9 mouse cellular contexts compared by ENCODE assay signal in the genomic region with DNA sequence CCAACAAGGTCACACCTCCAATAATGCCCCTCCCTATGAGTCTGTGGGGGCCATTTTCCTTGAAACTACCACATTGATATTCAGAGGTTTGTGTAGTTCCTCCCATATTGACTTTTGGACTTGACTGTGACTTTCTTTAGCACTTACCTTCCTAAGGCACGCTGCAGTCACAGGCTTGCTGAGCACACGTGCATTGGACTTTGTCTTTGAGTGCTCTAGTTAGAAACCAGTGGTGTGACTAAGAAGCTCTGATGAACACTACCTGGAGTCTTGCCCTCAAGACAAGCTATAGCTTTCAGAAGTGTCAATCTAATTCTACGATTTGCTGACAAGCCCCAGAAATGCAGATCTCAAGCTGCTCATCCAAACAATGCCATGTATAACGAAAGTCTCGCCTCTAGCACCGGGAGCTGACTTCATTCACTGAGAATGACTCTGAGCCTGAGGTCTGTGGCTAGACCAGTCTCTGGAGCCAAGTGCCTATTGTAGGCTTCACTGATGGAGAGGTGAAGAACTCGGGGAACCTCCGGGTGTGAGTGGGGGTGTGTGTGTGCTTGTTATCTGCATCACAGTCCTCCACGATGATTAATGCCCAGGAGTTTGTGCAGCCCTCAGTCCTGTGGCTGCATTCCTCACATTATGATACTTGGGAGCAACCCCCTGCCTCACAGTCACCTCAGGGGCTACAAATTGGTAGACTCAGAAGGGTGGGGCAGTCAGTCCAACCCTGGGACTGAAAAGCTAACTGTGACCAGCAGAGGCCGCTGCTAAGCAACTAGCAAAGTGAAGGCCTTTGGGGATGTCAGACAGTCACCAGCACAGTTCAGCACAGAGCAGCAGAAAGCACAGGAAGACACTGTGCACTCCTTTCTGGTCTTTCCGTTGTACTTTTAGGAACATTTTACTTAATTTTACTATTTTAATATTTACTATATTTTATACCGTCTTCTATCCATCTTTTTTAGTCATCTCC. TPM values are rescaled to one million over a fixed set of nuclear protein-coding genes. Genes with fewer than 3 reads are reported as not detected.
DNase-seq lines count a peak whose midpoint lies in the region; ATAC-seq lines count a peak whose summit lies in the region.
"Had no signal": no experiment of that assay in that cellular context is flagged by ENCODE, and none has a peak within 500 bp of the region (broad histone marks: within the 10 kb centered on the region; RNA-seq: fewer than 3 reads in every experiment).

No protein-coding gene starts in this region.

- H3K27ac ChIP-seq in forebrain, embryonic 11.5 days (ENCODE audit: low read depth, low read length): no peak overlapping the region
- H3K27ac ChIP-seq in liver, embryonic 13.5 days: no peak overlapping the region
- H3K27ac ChIP-seq in neural tube, embryonic 12.5 days: no peak overlapping the region
- peak overlapping the region; percentile 47; the same call in 1 of the 2 replicates for H3K27ac ChIP-seq in stomach, embryonic 16.5 days (ENCODE audit: low read length)

- H3K4me2 ChIP-seq in forebrain, embryonic 11.5 days (ENCODE audit: low read depth, low read length, severe bottlenecking): no peak overlapping the region
- H3K4me2 ChIP-seq in liver, embryonic 13.5 days: no peak overlapping the region
- no peak overlapping the region for H3K4me2 ChIP-seq in neural tube, embryonic 12.5 days (replicated peaks)
- no peak overlapping the region for H3K4me2 ChIP-seq in stomach, embryonic 16.5 days (ENCODE audit: low read depth, low read length)

- H3K9me3 ChIP-seq in forebrain, embryonic 11.5 days (ENCODE audit: control insufficient read depth, low read length): no peaks in the 10 kb centered on the region
- H3K9me3 ChIP-seq in liver, embryonic 13.5 days (replicated peaks): no peaks in the 10 kb centered on the region
- H3K9me3 ChIP-seq in neural tube, embryonic 12.5 days: no peaks in the 10 kb centered on the region
- no peaks in the 10 kb centered on the region for H3K9me3 ChIP-seq in stomach, embryonic 16.5 days (replicated peaks; ENCODE audit: control insufficient read depth, low read length)

- H3K9ac ChIP-seq in forebrain, embryonic 11.5 days (ENCODE audit: low read length): no peak overlapping the region
- no peak overlapping the region for H3K9ac ChIP-seq in liver, embryonic 13.5 days
- no peak overlapping the region for H3K9ac ChIP-seq in neural tube, embryonic 12.5 days
- H3K9ac ChIP-seq in stomach, embryonic 16.5 days (ENCODE audit: low read length): no peak overlapping the region

- WGBS in forebrain, embryonic 11.5 days: 73% methylated on average over 12 of the region's 12 CpGs
- WGBS in liver, embryonic 13.5 days (ENCODE audit: insufficient replicate concordance): 64% methylated on average over 12 of the region's 12 CpGs
- WGBS in neural tube, embryonic 12.5 days: 77% methylated on average over 12 of the region's 12 CpGs
- WGBS in stomach, embryonic 16.5 days: 69% methylated on average over 12 of the region's 12 CpGs

- peak; percentile 43 to 69 for DNase-seq in CD8-positive naive resting alpha-beta T cell, adult 2 months (ENCODE audit: low read depth in 2 of 2, low spot score in 2 of 2)
- peak; percentile 31 for DNase-seq in c-Kit-positive CD71-negative TER-119-negative erythroid progenitor cells, embryonic 14.5 days (ENCODE audit: low read depth)
- DNase-seq in forebrain, embryonic 11.5 days (ENCODE audit: low spot score): peak; percentile 79
- peak; percentile 84 to 87 for DNase-seq in heart, postnatal 10 days
- peak; percentile 86 to 91 for DNase-seq in kidney, postnatal 36 days
- DNase-seq in liver, embryonic 13.5 days: peak; percentile 18

- peaks cover 3% of the 10 kb centered on the region; the same call in 1 of the 2 replicates for H3K4me1 ChIP-seq in forebrain, embryonic 11.5 days (replicated peaks; ENCODE audit: control insufficient read depth, insufficient read depth, low read length)
- no peaks in the 10 kb centered on the region for H3K4me1 ChIP-seq in liver, embryonic 13.5 days (replicated peaks)
- no peaks in the 10 kb centered on the region for H3K4me1 ChIP-seq in neural tube, embryonic 12.5 days
- no peaks in the 10 kb centered on the region; the same call in 1 of the 2 replicates for H3K4me1 ChIP-seq in stomach, embryonic 16.5 days (ENCODE audit: control insufficient read depth, insufficient read depth, low read length)

- H3K4me3 ChIP-seq in forebrain, embryonic 11.5 days (ENCODE audit: low read depth, low read length): no peak overlapping the region
- no peak overlapping the region for H3K4me3 ChIP-seq in liver, embryonic 13.5 days (replicated peaks)
- no peak overlapping the region for H3K4me3 ChIP-seq in neural tube, embryonic 12.5 days
- H3K4me3 ChIP-seq in stomach, embryonic 16.5 days (replicated peaks; ENCODE audit: low read length): no peak overlapping the region
- H3K4me3 ChIP-seq: erythroblast, embryonic 14.5 days had no signal

- ATAC-seq in forebrain, embryonic 11.5 days (replicated peaks; ENCODE audit: low FRiP score): peak; percentile 87
- ATAC-seq in liver, embryonic 13.5 days (ENCODE audit: low read depth): peak; percentile 76
- peak; percentile 77 for ATAC-seq in neural tube, embryonic 12.5 days (ENCODE audit: low FRiP score, low read depth)
- ATAC-seq in stomach, embryonic 16.5 days (ENCODE audit: insufficient read depth, low FRiP score): peak; percentile 86; the same call in 1 of the 2 replicates

- H3K36me3 ChIP-seq in forebrain, embryonic 11.5 days (ENCODE audit: control insufficient read depth, insufficient read depth, low read length): no peaks in the 10 kb centered on the region
- no peaks in the 10 kb centered on the region for H3K36me3 ChIP-seq in liver, embryonic 13.5 days
- no peaks in the 10 kb centered on the region for H3K36me3 ChIP-seq in neural tube, embryonic 12.5 days
- H3K36me3 ChIP-seq in stomach, embryonic 16.5 days (ENCODE audit: control insufficient read depth, insufficient read depth, low read length): no peaks in the 10 kb centered on the region

- intact Hi-C loops in heart, postnatal 10 days (cut with DNase I): loop anchor here (2.0 to 5.0 kb wide), 4 partner anchors 91 to 756 kb away; a partner anchor contains a TSS

- no peaks in the 10 kb centered on the region for H3K27me3 ChIP-seq in forebrain, embryonic 11.5 days (ENCODE audit: control insufficient read depth, insufficient read depth, low read length)
- H3K27me3 ChIP-seq in liver, embryonic 13.5 days: no peaks in the 10 kb centered on the region
- no peaks in the 10 kb centered on the region for H3K27me3 ChIP-seq in neural tube, embryonic 12.5 days (replicated peaks)
- no peaks in the 10 kb centered on the region for H3K27me3 ChIP-seq in stomach, embryonic 16.5 days (ENCODE audit: control insufficient read depth, insufficient read depth, low read length)

RNA-seq across cellular contexts. Expression of a gene that starts 59.2 kb away (rescaled TPM):
- 24.4 and 26.9 TPM in 2 replicates for polyA plus RNA-seq in forebrain, embryonic 11.5 days (2014; fragmentation: Nextera tagmentation; extraction: Ambion mirVana)
- 10 to 100 TPM; 26.0 to 27.9 TPM for total RNA-seq in heart, postnatal 10 days (2021)
- polyA plus RNA-seq in liver, embryonic 13.5 days (2015; fragmentation: Nextera tagmentation; extraction: Ambion mirVana): 12.1 and 14.2 TPM in 2 replicates
- 29.2 and 30.6 TPM in 2 replicates for polyA plus RNA-seq in neural tube, embryonic 12.5 days (2016; fragmentation: Nextera tagmentation; extraction: Ambion mirVana)
- polyA plus RNA-seq in stomach, embryonic 16.5 days (2015; fragmentation: Nextera tagmentation; extraction: Ambion mirVana): 34.3 and 39.2 TPM in 2 replicates

Comparison
In these comparisons a context has a peak if more than half of its experiments do, and no peak if none do; other contexts are left out.
1. DNase-seq: peak in every context shown above with its lines; median percentile 88 in kidney, postnatal 36 days; 86 in heart, postnatal 10 days; 79 in forebrain, embryonic 11.5 days; 56 in CD8-positive naive resting alpha-beta T cell, adult 2 months; 31 in c-Kit-positive CD71-negative TER-119-negative erythroid progenitor cells, embryonic 14.5 days; 18 in liver, embryonic 13.5 days.